Mouse (Mus musculus) adrenal gland, adult 18-20 months (tissue): Measurements from ENCODE around the gene Cwh43. TPM values are rescaled to one million over a fixed set of nuclear protein-coding genes. Genes with fewer than 3 reads are reported as not detected.

Source experiments
- DNase-seq, 2 experiments: peaks; one replicate each; pipeline ENCODE4 v3.0.0; 2021 to 2022; ENCODE audit warnings: low spot score in 2 of 2
- long read RNA-seq, 2 experiments: library from polyadenylated mRNA; stranded (forward); transcript quantifications; one replicate each; pipeline ENCODE4 v2.0.0; 2021
- total RNA-seq, 2 experiments: library from RNA; stranded (reverse); gene quantifications; 1 replicate in 1 of 2; 2 replicates in 1 of 2; pipeline ENCODE4 v1.2.3; 2021

Gene Cwh43
- not detected for total RNA-seq
- long read RNA-seq, experiment 1 = 0 reads
- long read RNA-seq, experiment 2 = 0 reads

DNA sequence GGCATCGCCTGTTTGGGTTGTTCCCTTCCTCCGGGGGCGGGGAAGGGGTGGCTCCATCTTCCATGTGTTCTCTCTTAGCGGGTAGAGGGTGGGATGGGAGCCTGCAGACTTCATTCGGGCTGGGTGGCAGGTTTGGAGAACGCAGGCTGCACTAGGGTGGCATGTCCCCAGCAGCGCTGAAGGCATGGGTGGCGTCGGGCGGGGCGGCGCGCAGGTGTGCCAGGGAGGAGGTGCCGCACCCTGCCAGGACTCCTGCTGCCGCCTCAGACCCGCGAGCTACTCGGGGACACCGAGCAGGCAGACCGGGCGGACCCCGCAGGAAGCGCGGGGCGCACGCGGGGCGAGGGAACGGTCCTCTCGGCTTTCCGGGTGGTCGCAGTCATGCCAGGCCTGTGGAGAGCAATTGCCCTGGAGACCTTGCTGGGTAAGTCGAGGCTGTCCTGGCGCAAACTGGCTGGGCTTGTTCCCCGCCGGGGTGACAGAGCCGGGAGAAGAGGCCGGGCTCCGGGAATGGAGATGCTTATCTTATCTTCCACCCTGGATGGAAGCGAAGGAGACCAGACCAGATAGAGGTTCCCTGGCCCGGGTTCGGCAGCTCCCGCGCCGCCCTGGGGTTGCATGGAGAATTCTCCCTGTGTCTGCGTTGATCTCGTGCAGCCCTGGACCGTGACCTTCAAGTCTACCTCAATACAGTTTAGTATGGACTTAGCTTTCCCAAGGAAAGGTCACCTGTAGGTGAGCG, at the start of gene Cwh43:
Cwh43 (plus strand) TSS at position 95 of the 742 bp plus-strand sequence.
- DNase-seq = no peak

- DNase-seq = no peak
Measured at GRCm38 (mm10) chr5:73359134-73359751, 46.6 kb upstream of the Cwh43 start.

GRCm38 (mm10) chr5:73359752-73360141, 46.1 kb upstream of the Cwh43 start:
- DNase-seq = no peak

GRCm38 (mm10) chr5:73360240-73360639, 45.6 kb upstream of the Cwh43 start:
- no peak for DNase-seq

DNA sequence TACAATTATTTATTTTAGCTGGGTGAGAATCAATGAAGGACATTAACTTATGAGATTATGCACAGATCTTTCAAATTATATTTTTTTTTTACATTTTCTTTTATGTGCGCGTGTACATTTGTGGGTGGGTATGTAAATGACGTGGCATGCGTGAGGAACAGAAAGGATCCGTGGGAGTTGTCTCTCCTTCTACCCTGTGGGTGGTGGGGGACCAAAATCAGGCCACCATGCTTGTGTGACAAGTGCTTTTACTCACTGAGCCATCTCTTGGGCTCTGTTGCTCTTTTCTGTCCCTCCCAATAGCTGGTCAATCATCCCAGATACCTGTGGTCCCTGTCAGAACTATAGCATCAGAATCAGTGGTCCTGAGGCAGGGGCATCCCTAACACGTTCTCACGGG, 43.5 kb upstream of the Cwh43 start:
- DNase-seq = no peak

- no peak for DNase-seq
Measured at GRCm38 (mm10) chr5:73362791-73363190, 43.1 kb upstream of the Cwh43 start.

- no peak for DNase-seq
Measured at GRCm38 (mm10) chr5:73364107-73364864, 41.6 kb upstream of the Cwh43 start.

- DNase-seq = no peak
Measured at GRCm38 (mm10) chr5:73367906-73368305, 38.0 kb upstream of the Cwh43 start.

- DNase-seq = no peak
Measured at GRCm38 (mm10) chr5:73368845-73369447, 36.9 kb upstream of the Cwh43 start.

- DNase-seq = no peak
Measured at GRCm38 (mm10) chr5:73369731-73370130, 36.1 kb upstream of the Cwh43 start.

DNA sequence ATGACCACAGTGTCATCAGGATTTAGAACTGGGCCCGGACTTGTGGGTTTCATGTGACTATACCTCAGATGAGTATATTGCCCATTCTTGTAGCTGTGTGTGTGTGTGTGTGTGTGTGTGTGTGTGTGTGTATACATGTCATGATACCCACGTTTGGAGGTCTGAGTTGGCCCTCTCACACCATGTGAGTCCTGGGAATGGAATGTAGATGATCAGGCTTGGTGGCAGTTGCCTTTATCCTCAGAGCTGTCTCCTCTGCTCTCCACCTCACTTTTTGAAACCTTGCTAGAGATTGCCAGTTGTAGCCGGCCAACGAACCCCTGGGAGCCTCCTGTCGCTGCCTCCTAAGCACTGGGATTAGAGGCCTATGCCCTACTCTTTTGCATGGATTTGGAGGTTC, 33.3 kb upstream of the Cwh43 start:
- DNase-seq = no peak

DNA sequence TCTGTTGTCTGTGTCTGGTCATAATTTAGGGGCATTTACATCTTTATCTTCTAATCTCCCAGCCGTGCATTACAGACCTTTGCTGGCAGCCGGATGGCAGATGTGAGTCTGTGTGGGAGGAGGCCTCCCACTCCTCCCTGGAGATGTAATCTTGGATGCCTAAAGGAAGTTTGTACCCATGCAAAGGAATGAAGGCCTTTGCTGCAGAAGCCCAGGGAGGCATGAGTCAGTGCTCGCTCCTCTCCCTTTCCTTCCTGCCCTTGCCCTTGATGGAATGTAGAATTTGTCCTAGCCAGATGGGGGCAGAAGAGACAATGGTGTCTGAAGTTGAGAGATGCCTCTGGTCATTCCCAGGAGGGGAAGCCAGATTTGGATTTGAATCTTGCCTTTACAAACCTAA, 32.7 kb upstream of the Cwh43 start:
- DNase-seq = no peak

DNA sequence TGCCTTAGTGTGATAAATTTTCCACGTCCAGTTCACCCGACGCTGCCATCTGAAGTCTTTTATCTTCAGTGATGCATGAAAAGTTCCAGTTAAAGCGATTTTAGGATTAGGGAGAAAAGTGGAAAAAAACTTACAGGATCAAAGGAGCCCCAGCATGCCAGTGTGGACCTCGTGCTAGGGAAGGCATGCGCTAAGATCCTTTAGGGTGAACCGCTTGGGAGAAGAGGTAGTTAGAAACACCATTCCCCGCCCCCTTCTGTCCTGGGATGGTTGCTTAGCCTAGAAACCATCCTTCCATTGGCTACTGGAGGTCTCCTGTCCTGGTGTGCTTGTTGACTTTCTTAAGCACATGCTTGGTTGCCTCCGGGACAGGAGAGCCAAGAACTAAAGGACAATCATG, 29.8 kb upstream of the Cwh43 start:
- no peak for DNase-seq

DNA sequence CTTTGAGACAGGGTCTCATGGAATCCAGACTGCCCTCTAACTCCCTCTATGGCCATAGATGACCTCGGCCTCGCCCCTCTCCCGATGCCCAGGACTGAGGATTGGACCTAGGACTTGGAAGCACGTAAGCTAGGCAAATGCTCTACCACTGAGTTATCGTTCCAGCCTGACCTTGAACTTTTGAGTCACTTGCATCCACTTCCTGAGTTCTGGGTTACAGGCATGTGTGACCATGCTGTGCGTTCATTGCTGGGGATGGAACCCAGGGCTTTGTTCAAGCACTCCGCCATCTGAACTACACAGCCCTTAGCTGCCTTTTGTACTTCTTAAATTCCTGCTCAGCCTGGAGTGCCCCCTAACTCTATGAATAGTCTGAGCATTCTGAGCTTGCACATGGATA, 29.4 kb upstream of the Cwh43 start:
- DNase-seq = no peak

DNA sequence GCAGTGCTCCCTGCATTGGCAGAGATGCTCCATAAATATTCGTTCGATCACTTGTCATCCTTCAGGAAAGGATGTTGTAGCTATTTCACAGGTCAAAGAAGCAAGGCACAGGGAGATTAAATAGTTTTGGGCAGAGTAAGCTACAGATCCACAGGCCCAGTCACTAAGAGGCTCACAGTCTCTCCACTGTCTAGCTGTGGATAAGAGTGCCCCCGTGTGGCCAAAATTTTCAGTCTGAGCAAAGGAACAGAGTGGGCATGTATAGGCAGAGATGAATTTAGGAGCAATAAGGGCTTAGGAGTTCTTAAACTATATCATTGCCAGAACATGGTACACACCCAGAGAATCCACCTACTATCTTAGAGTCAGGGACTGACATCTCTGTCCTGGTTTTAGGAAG, 26.0 kb upstream of the Cwh43 start:
- peak; percentile 80 to 87 for DNase-seq

GRCm38 (mm10) chr5:73380829-73381228, 25.0 kb upstream of the Cwh43 start:
- no peak for DNase-seq

GRCm38 (mm10) chr5:73381510-73381909, 24.4 kb upstream of the Cwh43 start:
- DNase-seq = no peak

GRCm38 (mm10) chr5:73381976-73382540, 23.8 kb upstream of the Cwh43 start:
- peak in 1 of 2 experiments; percentile 18 for DNase-seq

GRCm38 (mm10) chr5:73382737-73383646, 22.9 kb upstream of the Cwh43 start:
- peak; percentile 69 to 74 for DNase-seq

DNA sequence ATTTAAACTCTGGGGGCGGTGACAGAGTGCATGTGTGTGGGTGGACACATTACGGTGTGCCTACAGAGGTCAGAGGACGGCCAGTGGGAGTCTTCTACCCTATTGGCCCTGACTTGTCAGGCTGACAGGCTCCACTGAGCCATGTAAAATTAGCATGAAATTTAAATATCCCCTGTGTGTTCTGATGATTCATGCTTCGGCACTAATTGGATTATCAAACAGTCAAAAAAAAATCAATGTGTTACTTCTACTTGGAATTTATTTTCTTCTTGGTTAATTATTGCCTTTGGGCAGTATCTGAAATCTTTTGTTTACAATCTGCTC, 22.3 kb upstream of the Cwh43 start:
- DNase-seq = no peak
